Mouse (Mus musculus): Measurements from ENCODE around the gene Mthfsl. TPM values are rescaled to one million over a fixed set of nuclear protein-coding genes. Genes with fewer than 3 reads are reported as not detected.
A peak's percentile ranks its signal among the peaks of the same experiment; 100 is the strongest.
"Not testable (repeated sequence)": the region's sequence is repeated elsewhere in the genome, so short reads cannot be mapped to it uniquely, and the experiment has no call there.

Mthfsl gene
- polyA plus RNA-seq, 1 experiment from 2014 or later, result 55.4 TPM

- H3K36me3 ChIP-seq (ENCODE audit: control insufficient read depth, insufficient read depth, low read length); H3K9me3 ChIP-seq (ENCODE audit: control insufficient read depth, low read length); H3K4me1 ChIP-seq (ENCODE audit: control insufficient read depth, insufficient read depth, low read length); H3K27me3 ChIP-seq (ENCODE audit: control insufficient read depth, insufficient read depth, low read length): not testable (repeated sequence)
- H3K4me2 ChIP-seq (ENCODE audit: low read depth, low read length), result peak overlapping the region; percentile 40
- peak; percentile 94 for ATAC-seq (ENCODE audit: low read depth)
- 17% methylated on average over 7 of the region's 46 CpGs for WGBS
- H3K27ac ChIP-seq (ENCODE audit: low read depth, low read length), result 0 out of 2 replicates have a peak overlapping the region, but pooled peaks have one; percentile 22
- H3K4me3 ChIP-seq (ENCODE audit: low read depth, low read length), result peak overlapping the region; percentile 33
- 0 out of 2 replicates have a peak overlapping the region, but pooled peaks have one; percentile 25 for H3K9ac ChIP-seq (replicated peaks; ENCODE audit: low read depth, low read length)
These were observed 799 bp downstream of the Mthfsl start for GRCm38 (mm10) chr9:88719073-88719921.

DNA sequence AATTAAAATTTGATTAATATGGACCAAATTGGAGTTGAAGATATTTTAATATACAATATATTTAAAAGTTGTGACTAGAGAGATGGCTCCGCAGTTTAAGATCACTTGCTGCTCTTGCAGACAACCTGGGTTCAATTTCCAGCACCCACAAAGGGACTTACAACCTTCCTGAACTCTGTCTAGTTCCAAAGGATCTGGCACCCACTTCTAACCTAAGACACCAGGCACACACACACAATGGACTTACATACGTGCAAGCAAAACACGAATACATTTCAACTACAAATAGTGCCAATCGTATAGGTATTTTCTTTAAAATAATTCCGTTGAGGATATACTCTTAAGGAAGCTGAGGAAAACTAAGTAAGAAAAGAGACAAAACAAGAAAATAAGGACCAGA lies 1.5 kb downstream of the Mthfsl start:
- H3K4me2 ChIP-seq (ENCODE audit: low read depth, low read length), result peak overlapping the region; percentile 40
- H3K9ac ChIP-seq (replicated peaks; ENCODE audit: low read depth, low read length); H3K9me3 ChIP-seq (ENCODE audit: control insufficient read depth, low read length); H3K27me3 ChIP-seq (ENCODE audit: control insufficient read depth, insufficient read depth, low read length); H3K36me3 ChIP-seq (ENCODE audit: control insufficient read depth, insufficient read depth, low read length); ATAC-seq (ENCODE audit: low read depth); H3K4me1 ChIP-seq (ENCODE audit: control insufficient read depth, insufficient read depth, low read length); H3K27ac ChIP-seq (ENCODE audit: low read depth, low read length): not testable (repeated sequence)
- H3K4me3 ChIP-seq (ENCODE audit: low read depth, low read length), result peak overlapping the region; percentile 33; the same call in 1 of the 2 replicates
- WGBS, result 83% methylated on average over 4 of the region's 5 CpGs

DNA sequence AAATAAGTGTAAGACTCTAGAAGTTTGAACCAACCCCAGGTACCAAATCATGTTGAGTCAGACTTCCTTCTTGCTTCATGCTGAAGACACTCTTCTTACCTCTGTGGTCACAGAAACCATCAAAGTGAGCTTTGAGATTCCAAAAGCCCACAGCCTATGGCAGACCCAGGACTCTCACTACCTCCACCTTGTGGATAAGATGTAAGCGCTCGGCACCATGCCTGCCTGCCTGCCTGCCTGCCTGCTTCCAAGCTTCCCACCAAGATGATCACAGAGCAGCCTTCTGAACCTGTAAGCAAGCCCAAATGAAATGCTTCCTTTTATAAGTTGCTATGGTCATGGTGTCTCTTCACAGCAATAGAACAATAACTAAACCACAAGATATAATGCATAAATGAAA lies 2.0 kb downstream of the Mthfsl start:
- not testable (repeated sequence) for H3K4me2 ChIP-seq (ENCODE audit: low read depth, low read length); ATAC-seq (ENCODE audit: low read depth); H3K27ac ChIP-seq (ENCODE audit: low read depth, low read length); H3K27me3 ChIP-seq (ENCODE audit: control insufficient read depth, insufficient read depth, low read length); H3K4me1 ChIP-seq (ENCODE audit: control insufficient read depth, insufficient read depth, low read length); H3K9ac ChIP-seq (replicated peaks; ENCODE audit: low read depth, low read length); H3K36me3 ChIP-seq (ENCODE audit: control insufficient read depth, insufficient read depth, low read length); H3K4me3 ChIP-seq (ENCODE audit: low read depth, low read length); H3K9me3 ChIP-seq (ENCODE audit: control insufficient read depth, low read length)
- 15% methylated on average over 2 of the region's 2 CpGs for WGBS

DNA sequence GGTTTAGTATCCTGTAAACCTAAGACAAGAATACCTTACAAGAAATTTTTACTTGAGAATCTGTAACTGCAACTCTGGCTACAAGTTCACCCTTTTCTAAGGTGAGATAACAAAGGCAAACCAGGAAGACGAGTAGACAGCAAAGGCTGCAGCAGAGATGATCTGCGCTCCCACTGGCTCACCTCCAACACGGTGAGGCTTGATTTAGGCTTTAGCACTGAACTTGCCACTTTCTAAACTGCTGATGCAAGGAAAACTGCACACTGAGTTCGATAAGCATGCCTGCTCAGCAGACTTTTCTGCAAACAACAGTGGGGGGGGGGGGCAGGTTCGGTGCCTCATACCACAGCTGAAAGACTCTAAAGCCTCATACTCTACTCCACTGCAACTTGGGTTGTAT lies 5.6 kb downstream of the Mthfsl start:
- not testable (repeated sequence) for H3K27me3 ChIP-seq (ENCODE audit: control insufficient read depth, insufficient read depth, low read length); H3K4me3 ChIP-seq (ENCODE audit: low read depth, low read length); ATAC-seq (ENCODE audit: low read depth); H3K27ac ChIP-seq (ENCODE audit: low read depth, low read length); H3K9me3 ChIP-seq (ENCODE audit: control insufficient read depth, low read length); H3K36me3 ChIP-seq (ENCODE audit: control insufficient read depth, insufficient read depth, low read length); H3K9ac ChIP-seq (replicated peaks; ENCODE audit: low read depth, low read length); H3K4me2 ChIP-seq (ENCODE audit: low read depth, low read length); H3K4me1 ChIP-seq (ENCODE audit: control insufficient read depth, insufficient read depth, low read length)
- WGBS, result 82% methylated on average over 5 of the region's 5 CpGs

DNA sequence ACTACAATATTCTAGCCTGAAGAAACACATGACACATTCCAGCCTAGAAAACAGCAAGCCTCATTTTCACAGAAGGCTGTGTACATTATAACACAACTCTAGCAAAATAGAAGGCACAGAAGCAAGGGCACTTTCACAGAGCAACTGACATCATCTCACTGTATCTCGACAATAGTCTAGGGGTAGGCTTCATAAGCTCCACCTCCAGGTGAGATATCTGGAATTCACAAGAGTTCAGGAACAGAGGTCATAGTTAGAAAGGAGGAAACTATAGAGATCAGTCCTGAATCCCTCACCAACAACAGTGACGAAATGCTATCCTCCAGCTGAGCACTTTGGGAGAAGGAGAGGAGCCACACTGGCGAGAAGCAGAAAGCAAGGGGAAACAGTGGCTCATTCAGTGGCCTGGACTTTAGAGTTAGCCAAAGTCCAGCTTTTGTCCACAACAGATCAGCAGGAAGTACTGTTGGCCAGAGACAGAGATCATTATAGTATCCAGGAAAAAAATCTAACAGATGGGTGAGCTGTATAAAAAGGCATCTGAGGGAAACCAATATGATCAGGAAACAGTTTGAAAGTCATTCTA lies 7.8 kb downstream of the Mthfsl start:
- not testable (repeated sequence) for ATAC-seq (ENCODE audit: low read depth); H3K4me2 ChIP-seq (ENCODE audit: low read depth, low read length)
- WGBS, result 85% methylated on average over 3 of the region's 3 CpGs

DNA sequence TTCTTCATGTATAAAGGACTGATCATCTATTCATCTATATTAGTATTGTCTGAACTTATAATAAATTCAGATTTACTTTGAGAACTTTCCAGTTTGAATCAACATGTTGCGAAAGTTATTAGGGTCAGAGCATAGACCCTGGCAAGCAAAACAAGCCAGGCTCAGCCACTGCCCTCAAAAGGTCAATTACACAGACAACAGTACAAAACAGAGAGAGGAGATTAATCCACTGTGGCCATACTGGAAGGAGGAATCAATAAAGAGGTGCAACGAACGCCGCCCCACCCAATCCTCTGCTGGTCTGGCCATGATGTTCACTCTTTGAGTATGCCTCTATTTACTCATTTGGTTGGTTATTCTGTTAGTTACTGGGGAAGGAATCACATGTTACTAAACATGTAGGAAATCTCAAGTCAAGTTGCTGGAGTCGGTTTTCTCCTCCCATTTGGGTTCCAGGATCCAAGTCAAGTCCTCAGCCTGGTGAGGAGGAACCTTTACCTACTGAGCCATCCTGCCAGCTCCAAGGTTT lies 9.1 kb downstream of the Mthfsl start:
- H3K27ac ChIP-seq (ENCODE audit: low read depth, low read length); H3K4me2 ChIP-seq (ENCODE audit: low read depth, low read length); ATAC-seq (ENCODE audit: low read depth); H3K27me3 ChIP-seq (ENCODE audit: control insufficient read depth, insufficient read depth, low read length); H3K9ac ChIP-seq (replicated peaks; ENCODE audit: low read depth, low read length); H3K9me3 ChIP-seq (ENCODE audit: control insufficient read depth, low read length); H3K4me1 ChIP-seq (ENCODE audit: control insufficient read depth, insufficient read depth, low read length); H3K4me3 ChIP-seq (ENCODE audit: low read depth, low read length); H3K36me3 ChIP-seq (ENCODE audit: control insufficient read depth, insufficient read depth, low read length): not testable (repeated sequence)
- 92% methylated on average over 4 of the region's 5 CpGs for WGBS

More for the DNA sequence above, 7.8 kb downstream of the Mthfsl start:
- H3K9me3 ChIP-seq (ENCODE audit: control insufficient read depth, low read length); H3K27ac ChIP-seq (ENCODE audit: low read depth, low read length); H3K4me3 ChIP-seq (ENCODE audit: low read depth, low read length); H3K9ac ChIP-seq (replicated peaks; ENCODE audit: low read depth, low read length); H3K4me1 ChIP-seq (ENCODE audit: control insufficient read depth, insufficient read depth, low read length); H3K36me3 ChIP-seq (ENCODE audit: control insufficient read depth, insufficient read depth, low read length); H3K27me3 ChIP-seq (ENCODE audit: control insufficient read depth, insufficient read depth, low read length): not testable (repeated sequence)

DNA sequence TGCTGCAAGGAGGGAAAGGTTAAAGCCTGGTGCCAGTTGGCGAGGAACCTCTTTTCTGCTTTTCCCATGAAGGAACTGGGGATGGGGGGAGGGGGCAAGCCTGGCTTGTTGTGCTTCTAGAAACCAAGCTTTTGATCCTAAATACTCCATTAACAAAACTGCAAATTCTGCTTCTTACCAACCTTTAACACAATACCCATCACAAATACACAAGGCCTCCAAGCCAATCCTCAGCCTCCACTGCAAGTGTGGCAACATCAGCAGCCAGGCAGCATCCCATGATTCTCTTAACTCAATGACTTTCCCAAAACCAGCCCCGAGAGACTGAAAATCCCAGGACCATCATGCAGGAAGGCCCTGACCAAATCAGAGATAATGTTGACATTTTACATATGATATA lies 9.7 kb downstream of the Mthfsl start:
- H3K9ac ChIP-seq (replicated peaks; ENCODE audit: low read depth, low read length); H3K4me2 ChIP-seq (ENCODE audit: low read depth, low read length); H3K9me3 ChIP-seq (ENCODE audit: control insufficient read depth, low read length); H3K4me1 ChIP-seq (ENCODE audit: control insufficient read depth, insufficient read depth, low read length); H3K36me3 ChIP-seq (ENCODE audit: control insufficient read depth, insufficient read depth, low read length); H3K27ac ChIP-seq (ENCODE audit: low read depth, low read length); H3K27me3 ChIP-seq (ENCODE audit: control insufficient read depth, insufficient read depth, low read length); H3K4me3 ChIP-seq (ENCODE audit: low read depth, low read length); ATAC-seq (ENCODE audit: low read depth): not testable (repeated sequence)
- WGBS, result 90% methylated on average over 2 of the region's 2 CpGs

DNA sequence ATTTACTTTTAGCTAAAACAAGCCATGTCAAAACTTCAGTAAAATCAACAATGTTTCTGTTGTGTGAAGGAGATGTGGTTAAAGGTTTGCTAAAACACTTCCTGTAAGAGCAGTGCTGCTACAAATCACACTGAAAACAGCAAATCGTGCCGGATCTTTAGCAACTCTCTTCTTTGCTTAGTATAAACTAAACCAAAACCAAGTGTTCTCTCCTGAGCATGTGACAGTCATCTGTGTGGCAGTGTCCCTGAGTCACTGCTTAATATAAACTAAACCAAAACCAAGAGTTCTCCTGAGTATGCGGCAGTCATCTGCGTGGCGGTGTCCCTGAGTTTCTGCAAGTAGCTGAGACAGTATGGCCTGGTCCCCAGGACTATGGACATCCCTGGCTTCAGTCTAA lies 10.3 kb downstream of the Mthfsl start:
- not testable (repeated sequence) for H3K27ac ChIP-seq (ENCODE audit: low read depth, low read length); H3K9me3 ChIP-seq (ENCODE audit: control insufficient read depth, low read length); H3K36me3 ChIP-seq (ENCODE audit: control insufficient read depth, insufficient read depth, low read length); H3K4me3 ChIP-seq (ENCODE audit: low read depth, low read length); H3K27me3 ChIP-seq (ENCODE audit: control insufficient read depth, insufficient read depth, low read length); H3K4me2 ChIP-seq (ENCODE audit: low read depth, low read length); H3K9ac ChIP-seq (replicated peaks; ENCODE audit: low read depth, low read length); H3K4me1 ChIP-seq (ENCODE audit: control insufficient read depth, insufficient read depth, low read length); ATAC-seq (ENCODE audit: low read depth)
- 98% methylated on average over 5 of the region's 5 CpGs for WGBS

DNA sequence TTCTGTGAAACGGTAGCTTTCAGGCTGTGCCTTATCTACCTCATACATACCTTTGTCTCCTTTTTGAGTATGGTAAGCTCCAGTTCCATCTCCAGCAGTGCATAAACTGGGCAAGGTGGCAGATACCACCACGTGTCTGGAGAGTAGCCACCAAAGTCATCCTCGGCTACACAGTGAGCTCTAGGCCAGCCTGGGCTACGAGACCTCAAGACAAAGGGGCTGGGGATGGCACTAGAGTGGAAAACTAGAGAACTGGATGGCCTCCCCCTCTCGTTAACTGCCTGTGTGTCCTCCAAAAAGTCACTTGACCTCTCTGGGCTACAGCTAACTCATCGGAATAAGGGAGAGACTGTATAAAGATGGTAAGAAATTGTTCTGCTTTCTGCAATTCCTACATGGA lies 10.8 kb downstream of the Mthfsl start:
- ATAC-seq (ENCODE audit: low read depth), result no peak
- Histone ChIP-seq H3K27me3 (ENCODE audit: control insufficient read depth, insufficient read depth, low read length) (no peaks in the 10 kb centered on the region), H3K36me3 (ENCODE audit: control insufficient read depth, insufficient read depth, low read length) (no peaks in the 10 kb centered on the region), H3K9me3 (ENCODE audit: control insufficient read depth, low read length) (no peaks in the 10 kb centered on the region), H3K27ac (ENCODE audit: low read depth, low read length) (no peak overlapping the region), H3K4me2 (ENCODE audit: low read depth, low read length) (no peak overlapping the region), H3K4me1 (ENCODE audit: control insufficient read depth, insufficient read depth, low read length) (no peaks in the 10 kb centered on the region), H3K4me3 (ENCODE audit: low read depth, low read length) (no peak overlapping the region), H3K9ac (replicated peaks; ENCODE audit: low read depth, low read length) (no peak overlapping the region)
- WGBS, result 92% methylated on average over 6 of the region's 6 CpGs
